Mouse (Mus musculus) lung, postnatal 25 days (tissue): ENCODE results near the gene Rars.

Source experiments
- DNase-seq: peaks from one replicate; pipeline ENCODE4 v3.0.0; 2022; ENCODE audit warnings: low spot score

Gene Rars

GRCm38 (mm10) chr11:35769746-35770437 lies 64.4 kb downstream of the Rars start:
- DNase-seq, result peak; percentile 68

DNA sequence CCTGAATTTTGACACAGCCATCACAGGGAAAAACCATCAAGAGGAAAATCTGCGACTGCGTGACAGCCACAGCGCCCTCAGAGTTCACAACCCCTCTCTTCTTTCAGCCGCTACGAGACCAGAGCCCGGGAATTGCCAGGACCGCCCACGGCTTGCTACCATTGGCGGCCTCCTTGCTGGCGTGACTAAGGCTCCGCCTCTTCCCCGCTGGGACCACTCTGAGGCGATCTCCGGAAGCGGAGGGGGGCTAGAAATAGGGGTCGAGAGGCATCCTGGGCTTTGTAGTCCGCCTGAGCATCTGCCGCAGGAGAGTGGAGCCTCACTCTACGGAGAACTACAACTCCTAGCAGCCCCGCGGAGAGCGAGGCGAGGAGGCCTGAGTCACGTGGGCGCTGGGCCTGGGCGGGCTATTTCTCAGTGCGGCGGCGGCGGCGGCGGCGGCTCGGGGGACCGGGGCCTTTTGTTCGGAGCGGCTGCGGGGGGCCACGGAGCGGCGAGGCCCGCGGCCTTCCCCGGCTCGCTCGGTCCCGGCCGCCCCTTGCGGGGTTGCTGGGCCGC lies 65.0 kb downstream of the Rars start, which contains the start of gene Pank3:
Gene Pank3 (plus strand): TSS at position 297 of the 558 bp plus-strand sequence.
- DNase-seq, result peak; percentile 99

DNA sequence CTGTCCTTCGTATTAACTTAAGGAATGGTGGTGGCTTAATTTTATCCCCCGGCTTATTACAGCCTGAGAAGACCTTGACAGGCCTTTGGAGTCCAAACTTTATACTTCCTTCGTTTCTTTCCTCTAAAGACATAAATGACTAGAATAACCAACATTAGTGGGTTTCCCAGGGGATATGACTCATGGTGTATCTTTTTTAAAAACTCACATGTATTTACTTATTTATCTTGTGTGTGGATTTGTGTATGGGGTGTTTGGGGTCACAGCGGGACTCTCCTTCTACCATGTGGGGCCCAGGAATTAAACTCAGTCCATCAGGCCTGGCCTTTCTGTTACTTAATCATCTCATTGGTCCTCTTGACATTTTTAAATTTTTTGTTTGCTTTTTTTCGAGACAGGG lies 67.5 kb downstream of the Rars start:
- no peak for DNase-seq

- DNase-seq, result no peak
Measured at GRCm38 (mm10) chr11:35760627-35761003, 73.7 kb downstream of the Rars start.

DNA sequence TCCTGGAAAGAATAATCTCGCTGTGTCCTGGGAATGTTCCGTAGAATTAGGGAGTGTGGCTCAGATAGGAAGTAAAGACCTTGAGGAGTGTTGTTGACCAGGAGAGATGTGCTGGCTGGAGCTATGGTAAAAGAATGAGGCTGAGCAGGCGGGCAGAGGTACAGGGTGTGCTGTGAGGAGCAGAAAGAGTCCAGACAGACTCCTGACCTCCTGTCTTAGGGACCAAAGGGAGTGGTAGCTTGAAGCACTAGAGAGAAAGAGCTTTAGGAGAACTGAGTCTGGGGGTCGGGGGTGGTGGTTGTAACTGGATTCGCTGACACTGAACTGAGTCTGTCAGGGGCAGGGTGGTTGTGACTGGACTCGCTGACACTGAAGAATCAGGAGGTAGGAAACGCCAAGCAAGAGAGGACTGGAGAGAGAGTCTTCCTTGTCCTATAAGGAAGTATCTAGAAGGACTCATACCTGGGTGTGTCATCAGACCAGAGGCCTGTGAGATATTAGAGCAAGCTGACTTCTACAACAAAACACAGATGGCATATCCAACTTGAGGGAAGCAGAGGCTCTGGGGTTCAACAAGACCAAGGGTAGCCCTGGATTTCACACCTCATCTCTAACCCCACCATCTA lies 74.2 kb downstream of the Rars start:
- no peak for DNase-seq
